Mouse (Mus musculus): ENCODE results near the gene Rasgef1b. TPM values are rescaled to one million over a fixed set of nuclear protein-coding genes. Genes with fewer than 3 reads are reported as not detected.
A peak's percentile ranks its signal among the peaks of the same experiment; 100 is the strongest.

The Rasgef1b gene
- total RNA-seq, 2 experiments from 2014 or later, result 9.3 to 13.7 TPM

DNA sequence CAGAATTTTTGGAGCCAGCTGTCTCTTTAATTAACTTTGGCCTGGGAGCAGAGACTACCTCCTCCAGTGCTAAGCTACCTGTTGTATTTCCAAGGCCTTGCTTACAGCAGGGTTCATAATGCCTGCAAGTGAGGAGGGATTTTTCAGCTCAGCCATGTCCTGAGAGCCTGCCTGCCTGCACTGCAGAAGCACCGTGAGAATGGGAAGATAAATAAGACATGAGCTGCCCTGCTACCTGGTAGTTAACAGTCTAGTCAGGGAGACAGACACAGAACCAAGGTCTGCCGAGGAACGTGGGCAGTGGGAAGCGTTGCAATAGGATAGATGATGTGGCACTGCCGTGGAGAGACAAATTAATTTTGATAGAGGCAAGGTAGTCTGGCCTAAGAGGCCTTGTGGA is 277.4 kb downstream of the Rasgef1b start:
- DNase-seq, result no peak

DNA sequence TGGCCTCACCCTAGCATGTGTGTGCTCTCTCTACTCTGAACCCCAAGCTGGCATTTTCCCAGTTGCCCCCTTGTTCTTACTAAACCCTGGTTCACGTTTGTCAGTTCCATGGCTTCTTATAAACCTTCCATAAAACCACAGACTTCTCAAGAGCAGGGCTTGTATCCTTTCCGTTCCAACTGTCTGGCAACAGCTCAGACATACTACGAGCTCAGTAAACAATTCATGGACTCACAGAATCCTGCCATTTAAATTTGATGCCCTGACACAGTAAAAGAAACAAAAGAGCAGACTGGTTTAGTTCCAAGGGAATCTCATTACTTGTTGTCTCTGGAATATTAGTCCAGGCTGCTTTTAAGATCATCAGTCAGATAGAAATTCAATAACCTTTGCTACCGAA is 277.9 kb downstream of the Rasgef1b start:
- no peak for DNase-seq

DNA sequence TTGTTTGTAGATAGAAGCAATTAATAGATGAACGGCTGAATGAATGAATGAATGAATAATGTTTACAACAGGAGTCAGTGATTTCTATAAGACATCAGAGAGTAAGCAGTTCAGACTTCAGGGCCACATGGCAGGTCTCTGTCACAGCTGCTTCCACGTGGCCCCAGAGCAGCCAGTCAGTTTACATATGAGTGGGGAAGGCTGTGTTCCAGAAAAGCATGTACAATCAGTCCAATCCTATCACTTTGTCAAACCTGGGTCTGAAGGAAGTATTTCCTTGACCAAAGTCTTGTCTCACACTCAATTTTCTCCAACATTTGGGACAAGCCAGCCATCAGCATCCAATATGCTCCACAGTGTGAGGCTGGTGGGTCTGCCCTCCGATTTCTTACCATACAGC is 278.4 kb downstream of the Rasgef1b start:
- DNase-seq, result no peak

- DNase-seq, result no peak
Observed at GRCm38 (mm10) chr5:99447481-99447880, 281.4 kb downstream of the Rasgef1b start.

GRCm38 (mm10) chr5:99445242-99445641 is 283.6 kb downstream of the Rasgef1b start:
- no peak for DNase-seq

GRCm38 (mm10) chr5:99444777-99445176 is 284.1 kb downstream of the Rasgef1b start:
- no peak for DNase-seq

DNA sequence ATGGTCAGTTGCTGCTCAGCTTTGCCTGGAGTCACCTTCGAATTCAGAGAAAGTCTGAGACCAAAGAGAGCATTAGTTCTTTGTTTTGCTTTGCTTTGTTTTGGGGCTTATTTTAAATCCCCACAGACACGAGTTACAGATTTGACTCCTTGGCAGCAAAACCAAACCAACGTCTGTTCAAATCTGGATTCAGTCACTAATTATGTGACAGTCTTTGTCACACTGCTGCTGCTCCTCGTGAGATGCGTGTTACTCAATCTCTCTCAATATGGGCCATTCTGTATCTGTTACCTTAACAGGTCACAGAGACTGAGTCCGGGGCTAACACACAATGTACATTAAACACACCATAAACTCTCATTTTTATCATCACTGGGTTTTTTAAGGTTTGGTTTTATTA is 288.8 kb downstream of the Rasgef1b start:
- DNase-seq, result no peak

DNA sequence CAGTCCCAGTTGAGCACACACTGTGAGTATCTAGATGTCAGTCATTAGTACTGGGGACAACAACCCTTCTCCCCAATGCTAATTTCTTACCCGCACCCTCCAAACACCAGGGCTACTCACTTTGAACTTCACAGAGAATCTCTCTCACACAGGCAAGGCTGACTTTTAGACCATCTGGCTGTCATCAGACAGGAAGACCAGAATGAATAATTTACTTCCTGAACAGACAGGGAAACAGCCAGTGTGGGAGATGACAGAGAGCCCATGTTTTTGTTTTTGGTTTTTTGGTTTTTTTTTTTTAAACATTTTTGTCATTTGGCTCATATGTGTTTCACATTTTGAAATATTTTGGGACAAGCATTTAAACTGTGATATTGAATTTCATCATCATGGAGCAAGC is 290.3 kb downstream of the Rasgef1b start:
- DNase-seq, result no peak

GRCm38 (mm10) chr5:99434226-99434625 is 294.6 kb downstream of the Rasgef1b start:
- no peak for DNase-seq

- peak; percentile 58 for DNase-seq
Observed at GRCm38 (mm10) chr5:99432471-99432870, 296.4 kb downstream of the Rasgef1b start.

DNA sequence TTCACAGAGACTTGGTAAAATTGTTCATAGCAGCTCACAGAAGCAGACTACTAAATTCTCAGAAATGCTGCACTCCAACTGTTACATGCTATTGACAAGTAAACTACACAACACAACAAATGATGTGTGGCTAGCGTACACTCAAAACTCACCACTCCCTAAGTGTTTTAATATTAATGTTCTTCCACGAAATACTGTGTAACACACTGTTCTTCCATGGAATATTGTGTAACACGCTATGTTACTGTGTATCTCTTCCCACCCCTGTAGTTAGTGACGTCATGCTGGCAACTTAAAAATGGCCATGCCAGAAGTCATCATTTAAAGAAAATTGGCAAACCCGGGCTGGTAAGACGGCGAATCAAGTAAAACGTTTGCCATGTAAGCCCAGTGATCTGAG is 299.6 kb downstream of the Rasgef1b start:
- DNase-seq, result no peak

GRCm38 (mm10) chr5:99428648-99429047 is 300.2 kb downstream of the Rasgef1b start:
- no peak for DNase-seq

DNA sequence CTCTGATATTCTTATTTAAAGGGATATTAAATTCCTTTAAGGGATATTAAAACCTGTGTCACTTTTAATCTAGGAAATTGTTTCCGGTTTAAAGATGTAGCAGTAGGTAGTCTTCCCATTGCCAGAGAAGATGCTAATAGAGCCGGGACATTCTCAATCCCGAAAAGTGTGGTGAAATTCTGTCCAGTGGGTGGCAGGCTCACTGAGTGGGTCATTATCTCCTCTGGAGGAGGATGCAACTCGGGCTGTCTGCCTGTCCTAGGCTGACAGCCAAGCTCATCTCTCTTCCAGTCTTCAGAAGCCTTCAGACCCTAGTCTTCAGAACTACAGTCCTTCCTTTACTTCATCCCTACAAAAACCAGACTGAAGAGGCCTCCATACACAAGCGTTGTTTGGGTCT is 305.6 kb downstream of the Rasgef1b start:
- no peak for DNase-seq

DNA sequence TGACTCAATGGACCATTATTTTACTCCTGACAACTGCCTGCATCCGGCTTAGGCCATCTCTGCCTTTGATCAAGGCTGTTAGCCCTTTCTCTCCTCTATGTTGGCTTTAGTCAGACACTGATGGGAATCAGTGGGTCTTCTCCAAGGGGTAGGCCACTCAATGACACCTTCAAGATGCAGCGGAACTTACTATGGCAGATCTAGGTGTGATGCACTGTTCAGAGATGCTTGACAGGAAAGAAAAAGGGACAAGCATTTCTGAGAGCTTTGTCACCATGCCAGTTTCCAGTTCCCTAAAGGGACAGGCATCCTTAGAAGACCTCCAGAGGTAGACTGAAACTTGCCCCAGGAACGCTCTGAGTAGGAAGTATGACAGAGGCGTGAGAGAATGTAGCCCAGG is 306.0 kb downstream of the Rasgef1b start:
- DNase-seq, result no peak

- no peak for DNase-seq
Observed at GRCm38 (mm10) chr5:99422092-99422491, 306.8 kb downstream of the Rasgef1b start.

DNA sequence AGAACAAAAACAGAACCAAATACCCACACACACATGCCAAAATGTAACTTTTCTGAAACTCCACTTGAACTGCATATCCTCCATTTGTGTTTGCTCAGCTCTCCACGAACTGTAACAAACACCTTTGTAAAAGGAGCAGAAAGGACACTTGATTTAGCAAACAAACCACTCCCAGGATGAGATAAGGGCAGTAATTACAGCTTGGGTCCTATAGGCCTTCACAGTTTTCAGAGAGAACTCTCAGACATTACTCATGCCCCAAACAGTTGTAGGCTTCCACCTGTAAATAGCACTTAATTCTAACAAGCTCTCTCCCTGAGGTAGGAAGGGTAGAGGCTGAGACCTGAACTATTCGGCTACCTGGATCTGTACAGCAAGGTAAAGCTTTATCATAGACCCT is 309.0 kb downstream of the Rasgef1b start:
- no peak for DNase-seq

GRCm38 (mm10) chr5:99416902-99417301 is 312.0 kb downstream of the Rasgef1b start:
- no peak for DNase-seq

GRCm38 (mm10) chr5:99415676-99416075 is 313.2 kb downstream of the Rasgef1b start:
- DNase-seq, result no peak

DNA sequence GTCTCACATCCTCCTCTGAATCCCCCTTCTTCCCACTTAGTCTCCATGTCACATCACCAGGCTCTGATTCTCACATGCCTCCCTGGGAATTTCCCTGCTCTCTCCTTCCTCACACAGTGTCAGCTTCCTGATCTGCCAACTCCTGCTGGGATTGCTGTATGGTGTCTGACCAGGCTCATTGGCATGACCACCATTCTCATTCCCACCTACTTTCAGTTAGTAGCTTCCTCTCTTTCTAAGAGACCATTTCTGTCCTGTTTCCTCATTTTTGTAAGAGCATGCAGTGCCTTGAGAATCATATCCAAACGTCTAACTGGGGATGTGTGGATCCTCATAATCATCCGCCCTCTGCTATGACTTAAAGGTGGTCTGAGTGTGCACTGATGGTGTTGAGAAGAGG is 313.8 kb downstream of the Rasgef1b start:
- DNase-seq, result no peak

- DNase-seq, result no peak
Observed at GRCm38 (mm10) chr5:99414293-99414692, 314.6 kb downstream of the Rasgef1b start.

DNA sequence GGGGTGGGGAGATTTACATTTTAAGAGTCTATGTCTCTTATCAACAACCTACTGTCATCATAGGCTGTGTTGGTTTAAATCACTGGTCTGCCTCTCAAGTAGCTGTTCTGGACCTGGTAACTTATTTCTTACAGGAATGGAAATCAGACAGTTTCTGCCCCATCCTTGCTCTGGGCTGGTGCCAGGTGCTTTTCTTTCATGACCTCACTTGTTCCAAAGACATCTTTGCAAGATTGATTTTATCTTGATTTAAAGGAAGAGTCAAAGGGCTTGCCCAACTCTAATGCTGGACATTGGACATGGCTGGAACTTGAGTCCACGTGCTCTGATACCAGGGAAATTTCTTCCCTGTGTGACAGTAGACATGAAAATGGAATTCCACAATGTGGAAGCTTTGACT is 315.0 kb downstream of the Rasgef1b start:
- DNase-seq, result no peak

DNA sequence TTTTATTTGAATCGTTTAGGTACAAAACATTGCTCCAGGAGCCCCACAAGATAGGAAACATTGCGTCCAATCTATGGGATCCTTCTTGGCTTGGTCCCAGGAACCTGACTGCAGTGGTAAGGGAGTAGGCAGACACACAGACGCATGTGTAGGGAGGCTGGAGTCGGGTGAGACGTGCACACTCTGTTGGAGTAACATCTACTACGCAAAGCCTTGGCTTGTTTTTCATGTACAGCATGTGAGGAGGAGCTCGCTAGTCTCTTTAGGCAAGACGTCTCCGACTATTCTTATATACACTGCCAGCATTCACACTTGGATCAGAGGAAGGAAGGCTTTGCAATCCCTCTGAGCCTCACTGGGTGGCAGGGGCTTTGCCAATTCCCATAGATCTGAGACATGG is 315.5 kb downstream of the Rasgef1b start:
- DNase-seq, result no peak

GRCm38 (mm10) chr5:99404403-99405170 is 324.3 kb downstream of the Rasgef1b start:
- no peak for DNase-seq

DNA sequence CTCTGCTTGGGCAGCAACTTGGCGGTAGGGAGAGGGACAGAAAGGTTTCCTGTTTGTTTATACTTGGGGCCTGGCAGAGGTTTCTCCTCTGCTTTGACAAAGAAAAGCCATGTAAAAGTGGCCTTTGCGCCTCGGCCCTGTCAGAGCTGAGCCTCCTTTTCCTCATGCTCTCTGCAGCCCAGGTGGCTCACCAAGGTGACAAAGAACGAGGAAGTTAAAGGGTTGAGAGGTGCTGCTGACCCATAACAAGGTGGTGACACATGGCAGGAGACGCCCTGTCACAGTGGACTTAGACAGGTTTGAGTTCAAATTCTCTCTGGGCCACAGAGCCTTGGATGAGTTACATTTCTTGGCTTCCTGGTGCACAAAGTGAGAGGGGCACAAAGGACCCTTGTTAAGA is 325.5 kb downstream of the Rasgef1b start:
- DNase-seq, result no peak

- DNase-seq, result peak; percentile 28
Observed at GRCm38 (mm10) chr5:99402784-99403183, 326.1 kb downstream of the Rasgef1b start.

Data from adrenal gland, postnatal 10 days (tissue).